Mouse (Mus musculus): ENCODE results near the gene Chil1. TPM values are rescaled to one million over a fixed set of nuclear protein-coding genes. Genes with fewer than 3 reads are reported as not detected.

The Chil1 gene
- polyA plus RNA-seq, 1 experiment from 2014 or later = 1.4 TPM

DNA sequence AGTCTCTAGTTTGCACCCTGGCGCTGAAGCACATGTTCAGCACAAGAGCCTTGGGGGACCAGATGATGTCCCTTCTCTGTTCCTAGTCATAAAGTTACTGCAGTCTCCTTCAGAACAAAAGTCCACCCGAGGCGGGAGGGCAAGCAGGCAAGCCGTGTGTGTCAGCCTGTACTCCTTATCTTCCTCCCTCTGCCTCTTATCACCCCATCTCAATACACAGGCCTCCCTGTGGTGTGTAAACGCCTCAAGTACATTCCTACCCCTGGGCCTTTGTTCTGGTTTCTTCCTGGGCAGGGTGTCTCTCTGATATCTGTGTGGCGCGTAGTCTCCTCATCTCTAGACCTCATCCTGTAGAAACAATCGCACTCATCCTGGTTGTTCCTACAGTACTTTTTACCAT lies 44.8 kb downstream of the Chil1 start:
- no peak overlapping the region for H3K4me2 ChIP-seq
- WGBS = 80% methylated on average over 8 of the region's 8 CpGs
- H3K4me1 ChIP-seq (replicated peaks) = peaks cover 15% of the 10 kb centered on the region; the same call in 1 of the 2 replicates
- H3K4me3 ChIP-seq = no peak overlapping the region
- H3K27ac ChIP-seq (replicated peaks) = no peak overlapping the region
- ATAC-seq (ENCODE audit: low FRiP score, low read depth) = no peak
- H3K27me3 ChIP-seq = no peaks in the 10 kb centered on the region
- H3K36me3 ChIP-seq = no peaks in the 10 kb centered on the region
- no peaks in the 10 kb centered on the region for H3K9me3 ChIP-seq
- H3K9ac ChIP-seq = no peak overlapping the region

DNA sequence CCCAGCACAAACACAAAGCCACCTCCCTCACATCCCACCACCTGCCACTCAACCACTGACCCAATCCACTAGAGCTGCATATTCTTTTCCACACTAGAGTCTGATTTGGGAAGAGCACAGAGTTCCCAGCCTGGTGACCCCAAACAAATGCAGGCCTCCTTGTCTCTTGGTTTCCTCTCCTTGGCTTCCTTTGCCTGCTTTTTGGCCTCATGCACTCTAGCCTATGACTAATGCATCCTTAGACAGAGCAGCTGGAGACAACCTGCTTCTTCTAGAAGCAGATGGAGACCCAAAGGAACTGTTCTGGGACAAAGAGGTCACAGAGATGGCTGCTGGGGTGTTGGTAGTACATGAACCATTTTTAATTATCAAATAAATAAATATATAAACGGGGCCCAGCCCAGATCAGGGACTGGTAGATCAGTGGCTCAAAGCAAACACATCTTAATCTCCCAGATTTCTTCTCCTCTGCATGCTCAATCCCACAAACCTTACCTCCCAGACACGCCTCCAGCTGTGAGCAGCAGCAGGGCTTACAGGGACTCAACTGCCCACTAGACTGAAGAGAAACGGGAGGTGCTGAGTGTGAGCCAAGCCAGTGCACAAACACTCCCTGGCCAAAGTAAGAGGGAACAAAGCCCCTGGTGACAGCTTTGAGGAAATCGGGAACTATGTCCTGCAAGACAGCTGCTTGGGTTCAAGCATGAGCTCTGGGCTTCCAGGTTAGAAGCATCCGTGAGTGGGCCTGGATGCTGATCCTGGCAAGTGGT lies 48.0 kb downstream of the Chil1 start:
- H3K27me3 ChIP-seq = no peaks in the 10 kb centered on the region
- no peak overlapping the region for H3K4me2 ChIP-seq
- no peaks in the 10 kb centered on the region for H3K9me3 ChIP-seq
- WGBS = 73% methylated on average over 5 of the region's 5 CpGs
- H3K4me1 ChIP-seq (replicated peaks) = peaks cover 45% of the 10 kb centered on the region
- H3K27ac ChIP-seq (replicated peaks) = no peak overlapping the region
- no peaks in the 10 kb centered on the region for H3K36me3 ChIP-seq
- ATAC-seq (ENCODE audit: low FRiP score, low read depth) = no peak
- H3K9ac ChIP-seq = no peak overlapping the region
- H3K4me3 ChIP-seq = no peak overlapping the region

DNA sequence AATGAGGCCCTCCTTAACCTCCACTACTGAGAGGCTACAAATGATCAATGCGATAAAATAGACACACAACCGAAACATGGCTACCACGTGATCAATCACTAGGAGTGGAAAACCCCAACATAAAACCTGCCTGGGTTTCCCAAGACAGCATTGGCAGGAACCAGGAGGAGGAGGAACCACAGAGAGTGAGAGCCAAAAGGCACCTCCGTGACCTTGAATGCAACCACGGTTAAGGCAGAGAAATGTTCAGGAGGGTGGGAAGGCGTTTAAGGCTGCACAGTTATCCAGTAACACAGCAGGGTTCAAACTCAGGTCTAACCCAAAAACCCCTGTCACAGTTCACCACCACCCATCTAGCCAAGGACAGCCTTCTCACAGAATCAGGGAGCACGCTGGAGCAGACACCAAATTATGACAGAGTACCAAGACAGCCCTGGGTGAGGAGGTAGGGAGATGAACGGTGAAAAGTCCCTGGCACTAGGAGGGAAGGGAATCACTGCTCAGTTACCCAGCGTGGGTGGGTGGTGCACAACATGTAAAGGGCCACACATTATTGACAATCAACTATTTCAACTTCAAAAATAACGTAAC lies 48.8 kb downstream of the Chil1 start:
- Histone ChIP-seq H3K27ac (replicated peaks) (no peak overlapping the region), H3K4me3 (no peak overlapping the region), H3K4me1 (replicated peaks) (peaks cover 53% of the 10 kb centered on the region), H3K36me3 (no peaks in the 10 kb centered on the region), H3K9ac (no peak overlapping the region), H3K4me2 (no peak overlapping the region), H3K27me3 (no peaks in the 10 kb centered on the region), H3K9me3 (no peaks in the 10 kb centered on the region)
- WGBS = 86% methylated on average over 10 of the region's 10 CpGs
- ATAC-seq (ENCODE audit: low FRiP score, low read depth) = no peak

DNA sequence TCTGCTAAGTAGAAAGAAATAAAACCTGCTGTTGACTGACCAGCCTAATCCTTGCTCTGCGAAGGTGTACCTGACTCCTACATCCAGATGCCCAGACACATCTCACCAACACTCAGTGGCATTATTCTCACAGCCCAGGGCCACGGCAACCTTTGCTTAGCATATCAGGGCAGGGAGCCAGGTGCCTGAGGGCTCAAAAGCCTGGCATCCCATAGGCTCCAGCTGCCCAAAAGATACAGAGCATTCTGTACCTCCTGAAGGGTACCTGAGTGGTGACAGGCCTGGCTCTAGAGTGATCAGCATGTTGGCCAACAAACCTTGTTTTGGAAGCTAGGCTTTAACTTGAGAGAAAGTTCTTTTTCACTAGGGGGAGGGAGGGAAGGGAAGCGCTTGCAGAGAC lies 49.3 kb downstream of the Chil1 start:
- H3K4me1 ChIP-seq (replicated peaks) = peaks cover 58% of the 10 kb centered on the region
- WGBS = 82% methylated on average over 3 of the region's 3 CpGs
- H3K27me3 ChIP-seq = no peaks in the 10 kb centered on the region
- H3K4me2 ChIP-seq = no peak overlapping the region
- H3K27ac ChIP-seq (replicated peaks) = no peak overlapping the region
- no peak overlapping the region for H3K4me3 ChIP-seq
- no peaks in the 10 kb centered on the region for H3K36me3 ChIP-seq
- H3K9me3 ChIP-seq = no peaks in the 10 kb centered on the region
- no peak overlapping the region for H3K9ac ChIP-seq
- no peak for ATAC-seq (ENCODE audit: low FRiP score, low read depth)

DNA sequence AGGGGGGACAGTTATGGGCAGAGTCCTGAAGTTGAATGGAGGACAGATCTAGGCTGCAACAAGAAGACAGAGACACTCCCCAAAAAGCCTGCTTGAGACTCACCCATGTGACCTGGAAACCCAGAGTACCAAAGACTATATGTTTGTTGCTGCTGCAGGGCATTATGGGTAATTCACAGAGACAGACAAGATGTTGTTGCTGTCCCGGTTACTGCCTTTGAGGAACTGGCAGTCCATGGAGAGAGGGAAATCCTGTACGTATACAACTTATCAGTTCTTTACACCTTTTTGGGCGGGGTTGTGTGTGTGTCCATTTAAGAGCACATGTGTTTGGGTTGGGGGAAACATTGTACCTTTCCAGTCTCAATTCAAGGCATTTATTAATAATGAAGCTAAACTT lies 49.7 kb downstream of the Chil1 start:
- H3K4me2 ChIP-seq = no peak overlapping the region
- no peaks in the 10 kb centered on the region for H3K27me3 ChIP-seq
- H3K9ac ChIP-seq = no peak overlapping the region
- 78% methylated on average over 3 of the region's 3 CpGs for WGBS
- H3K4me3 ChIP-seq = no peak overlapping the region
- no peak overlapping the region for H3K27ac ChIP-seq (replicated peaks)
- no peaks in the 10 kb centered on the region for H3K36me3 ChIP-seq
- H3K4me1 ChIP-seq (replicated peaks) = peaks cover 58% of the 10 kb centered on the region
- ATAC-seq (ENCODE audit: low FRiP score, low read depth) = no peak
- no peaks in the 10 kb centered on the region for H3K9me3 ChIP-seq

DNA sequence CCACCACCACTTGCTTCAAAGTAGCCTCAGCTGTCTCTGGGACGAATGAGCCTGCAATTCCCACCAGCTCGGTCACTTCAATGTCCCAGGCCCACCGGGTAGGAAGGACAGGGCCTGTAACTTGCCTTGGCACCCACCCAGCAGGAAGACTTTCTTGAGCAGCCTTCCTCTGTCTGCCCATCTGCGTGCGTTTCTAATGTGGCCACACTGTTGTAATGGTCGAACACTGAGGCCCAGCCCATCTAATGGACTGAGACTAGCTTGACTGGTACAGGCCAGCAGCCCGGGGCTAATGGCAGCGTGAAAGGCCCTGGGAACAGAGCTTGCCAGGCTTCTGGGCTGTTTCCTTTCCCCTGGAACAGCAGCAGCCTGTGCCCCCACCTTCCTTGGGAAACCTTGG lies 50.4 kb downstream of the Chil1 start:
- 61% methylated on average over 8 of the region's 8 CpGs for WGBS
- peak overlapping the region; percentile 91 for H3K4me2 ChIP-seq
- no peak overlapping the region for H3K9ac ChIP-seq
- H3K9me3 ChIP-seq = no peaks in the 10 kb centered on the region
- ATAC-seq (ENCODE audit: low FRiP score, low read depth) = no peak
- peaks cover 58% of the 10 kb centered on the region for H3K4me1 ChIP-seq (replicated peaks)
- H3K36me3 ChIP-seq = no peaks in the 10 kb centered on the region
- 0 out of 2 replicates have a peak overlapping the region, but pooled peaks have one; percentile 50 for H3K4me3 ChIP-seq
- H3K27ac ChIP-seq (replicated peaks) = peak overlapping the region; percentile 67
- H3K27me3 ChIP-seq = no peaks in the 10 kb centered on the region

DNA sequence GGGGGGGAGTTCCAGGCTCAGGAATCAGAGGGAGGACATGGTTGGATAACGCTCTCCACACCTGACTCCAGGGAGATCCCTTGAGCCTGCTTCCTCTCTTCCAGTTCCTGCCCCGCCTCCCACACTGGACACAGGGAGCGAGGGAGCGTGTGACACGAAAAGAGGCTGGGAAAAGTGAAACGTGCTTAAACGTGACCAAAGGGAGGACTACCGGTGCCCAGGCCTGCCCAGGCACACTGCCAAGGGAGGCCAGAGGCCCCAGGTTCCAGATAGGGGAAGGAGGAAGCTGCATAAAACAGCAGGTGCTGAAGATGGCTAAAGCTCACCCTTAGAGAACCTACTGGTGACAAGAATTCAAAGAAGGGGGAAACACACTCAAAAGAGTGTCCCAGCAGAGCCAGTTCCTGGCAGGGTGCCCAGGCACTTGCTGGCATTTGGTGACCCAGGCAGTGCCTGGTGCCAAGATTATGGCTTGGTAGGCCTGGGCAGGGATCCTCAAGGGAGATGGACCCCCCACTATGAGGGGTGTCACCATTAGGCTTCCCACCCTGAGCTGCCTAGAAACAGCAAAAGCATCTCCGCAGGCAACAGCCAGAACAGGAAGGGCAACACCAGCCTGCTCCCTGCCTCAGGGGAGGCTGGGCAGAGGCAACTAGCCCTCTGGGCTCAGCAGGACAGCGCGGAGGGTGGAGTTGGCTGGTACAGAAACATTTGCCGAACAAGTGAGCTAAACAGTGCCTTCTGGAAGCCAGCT lies 51.0 kb downstream of the Chil1 start:
- Histone ChIP-seq H3K27me3 (no peaks in the 10 kb centered on the region), H3K9me3 (no peaks in the 10 kb centered on the region), H3K27ac (replicated peaks) (peak overlapping the region; percentile 67), H3K4me2 (peak overlapping the region; percentile 91), H3K4me3 (peak overlapping the region; percentile 50), H3K4me1 (replicated peaks) (peaks cover 58% of the 10 kb centered on the region), H3K9ac (peak overlapping the region; percentile 55; the same call in 1 of the 2 replicates), H3K36me3 (no peaks in the 10 kb centered on the region)
- no peak for ATAC-seq (ENCODE audit: low FRiP score, low read depth)
- WGBS = 36% methylated on average over 12 of the region's 12 CpGs

DNA sequence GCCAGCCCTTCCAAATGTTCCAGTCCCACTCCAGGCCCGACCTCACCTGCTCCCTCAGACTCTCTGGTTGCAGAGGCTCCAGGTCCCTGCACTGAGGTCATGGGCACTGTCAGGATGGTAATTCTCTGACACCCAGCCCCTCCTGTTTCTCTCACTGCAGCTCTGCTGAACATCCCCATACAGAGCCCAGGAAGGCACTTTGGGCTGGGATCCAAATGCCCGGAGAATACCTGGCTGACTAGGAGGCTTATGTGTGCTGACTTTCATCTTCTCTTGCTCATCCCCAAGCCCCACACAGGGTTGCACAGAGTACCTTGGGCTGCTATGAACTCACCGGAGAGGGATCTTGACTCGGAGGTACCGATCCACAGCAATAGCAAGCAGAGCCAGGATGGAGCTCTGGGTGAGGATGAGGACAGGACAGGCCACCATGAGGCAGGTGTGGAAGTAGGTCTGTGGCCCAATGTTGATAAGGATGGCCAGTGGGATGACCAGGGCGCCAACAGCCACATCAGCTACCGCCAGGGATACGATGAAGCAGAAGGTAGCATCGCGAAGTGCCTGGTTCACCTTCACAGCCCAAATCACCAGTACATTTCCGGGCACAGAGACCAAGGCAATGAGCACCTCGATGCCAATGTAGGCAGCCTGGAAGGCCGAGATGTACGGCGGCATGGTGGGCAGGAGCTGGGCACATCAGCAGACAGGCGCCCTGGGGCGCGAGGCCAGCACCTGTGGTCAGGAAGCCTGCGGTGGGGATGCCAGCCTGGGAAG lies 51.9 kb downstream of the Chil1 start:
- 47% methylated on average over 19 of the region's 19 CpGs for WGBS
- no peaks in the 10 kb centered on the region for H3K36me3 ChIP-seq

DNA sequence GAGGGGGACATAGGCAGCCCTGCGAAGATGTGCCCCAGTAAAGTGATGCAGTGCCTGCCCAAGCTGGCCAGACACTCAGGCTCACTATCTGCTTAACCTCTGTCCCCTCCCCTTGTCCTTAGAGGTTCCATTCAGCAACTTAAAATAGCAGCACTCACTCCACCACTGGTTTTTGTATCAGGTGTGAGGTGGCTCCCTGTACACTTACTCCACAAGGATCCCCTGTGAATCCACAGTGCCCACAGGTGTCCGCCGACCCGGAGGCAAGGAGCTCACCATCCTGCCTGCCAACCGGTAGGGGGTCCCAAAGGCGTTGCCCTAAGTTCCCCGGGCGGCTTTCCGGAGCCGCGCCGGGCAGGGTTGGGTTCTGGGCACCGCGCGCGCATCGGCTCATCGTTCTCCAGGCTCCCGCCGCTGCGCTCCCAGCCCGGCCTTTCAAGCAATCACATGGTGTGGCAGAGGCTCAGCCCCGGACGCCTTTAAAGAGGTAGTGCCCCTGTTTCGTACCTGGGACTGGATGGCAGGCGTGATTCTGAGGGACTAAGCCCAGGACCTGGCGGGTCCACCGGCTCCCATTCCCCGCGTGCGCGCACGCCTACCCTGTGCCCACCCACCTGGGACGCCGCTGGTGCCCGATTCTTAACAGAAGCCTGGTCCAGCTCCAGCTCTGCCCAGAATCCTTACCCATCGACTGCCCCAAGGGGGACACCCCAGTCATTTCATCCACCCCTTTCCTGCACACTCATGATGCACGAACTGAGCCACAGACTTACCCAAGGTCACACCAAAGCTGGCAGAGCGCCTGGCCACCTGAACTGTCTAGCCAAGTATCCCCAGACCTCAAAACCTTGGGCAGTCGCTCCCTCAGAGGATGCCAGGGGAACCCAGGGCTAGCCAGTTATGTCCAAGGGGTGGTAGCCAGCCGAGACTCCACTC lies 52.7 kb downstream of the Chil1 start:
- H3K36me3 ChIP-seq = no peaks in the 10 kb centered on the region
- peak overlapping the region; percentile 50 for H3K4me3 ChIP-seq
- H3K27ac ChIP-seq (replicated peaks) = peak overlapping the region; percentile 36
- ATAC-seq (ENCODE audit: low FRiP score, low read depth) = peak; percentile 62
- under 1% methylated on average over 41 of the region's 41 CpGs for WGBS
- H3K27me3 ChIP-seq = no peaks in the 10 kb centered on the region
- peaks cover 58% of the 10 kb centered on the region for H3K4me1 ChIP-seq (replicated peaks)
- no peaks in the 10 kb centered on the region for H3K9me3 ChIP-seq
- H3K9ac ChIP-seq = peak overlapping the region; percentile 55
- peak overlapping the region; percentile 91 for H3K4me2 ChIP-seq

More for the DNA sequence above, 51.9 kb downstream of the Chil1 start:
- peaks cover 58% of the 10 kb centered on the region for H3K4me1 ChIP-seq (replicated peaks)
- H3K27me3 ChIP-seq = no peaks in the 10 kb centered on the region
- peak overlapping the region; percentile 91 for H3K4me2 ChIP-seq
- peak overlapping the region; percentile 50 for H3K4me3 ChIP-seq
- peak overlapping the region; percentile 67; the same call in 1 of the 2 replicates for H3K27ac ChIP-seq (replicated peaks)
- peak overlapping the region; percentile 55 for H3K9ac ChIP-seq
- ATAC-seq (ENCODE audit: low FRiP score, low read depth) = no peak
- no peaks in the 10 kb centered on the region for H3K9me3 ChIP-seq

DNA sequence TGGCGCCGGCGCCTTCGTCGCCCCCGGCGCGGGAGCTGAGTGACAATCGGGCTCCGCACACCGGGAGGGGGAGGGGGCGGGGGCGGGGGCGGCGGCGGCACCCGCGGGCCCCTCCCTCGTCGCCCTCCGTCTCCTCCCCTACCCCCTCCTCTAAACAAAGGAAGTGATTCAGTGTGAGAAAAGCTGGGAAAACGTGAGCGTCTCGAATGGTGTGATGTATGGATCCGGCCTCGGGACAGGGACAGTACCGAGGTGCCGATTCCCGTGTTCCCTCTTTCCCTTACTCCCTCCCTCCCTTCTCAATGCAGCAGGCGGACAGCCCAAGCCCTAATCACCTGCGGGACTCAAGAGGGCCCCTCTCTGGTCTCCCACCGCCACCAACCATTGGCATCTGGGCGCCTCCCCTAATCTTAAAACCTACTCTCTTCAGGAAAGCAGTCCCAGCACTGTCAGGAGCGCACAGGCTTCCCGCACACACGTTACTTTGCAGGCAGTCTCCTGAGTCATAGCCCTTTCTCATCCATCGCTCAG lies 53.5 kb downstream of the Chil1 start, which contains the start of gene Adora1:
Gene Adora1 (minus strand): TSS at position 41 of the 531 bp plus-strand sequence.
- peaks cover 54% of the 10 kb centered on the region for H3K4me1 ChIP-seq (replicated peaks)
- under 1% methylated on average over 28 of the region's 37 CpGs for WGBS
- H3K36me3 ChIP-seq = no peaks in the 10 kb centered on the region

More for the DNA sequence above, 53.5 kb downstream of the Chil1 start, which contains the start of gene Adora1:
- Histone ChIP-seq H3K9ac (peak within 1 kb of the TSS; percentile 55), H3K27me3 (no peaks in the 10 kb centered on the region), H3K4me2 (peak within 1 kb of the TSS; percentile 91), H3K27ac (replicated peaks) (peak within 1 kb of the TSS; percentile 65), H3K9me3 (no peaks in the 10 kb centered on the region), H3K4me3 (peak within 1 kb of the TSS; percentile 50)
- peak; percentile 52 for ATAC-seq (ENCODE audit: low FRiP score, low read depth)

Measured in hindbrain, embryonic 15.5 days (tissue).